Mouse (Mus musculus): ENCODE data around the gene Tnnt1. TPM values are rescaled to one million over a fixed set of nuclear protein-coding genes. Genes with fewer than 3 reads are reported as not detected.
"Not testable (repeated sequence)": the region's sequence is repeated elsewhere in the genome, so short reads cannot be mapped to it uniquely, and the experiment has no call there.

Tnnt1 gene
- total RNA-seq (2021) = 100 to 1,000 TPM; 656 to 752 TPM
- long read RNA-seq, experiment 1, partial matches to known transcripts = 101 of 111 reads
- long read RNA-seq, experiment 1, other reads (novel, unspliced or antisense) = 10 of 111 reads
- long read RNA-seq, experiment 2, partial matches to known transcripts = 188 of 211 reads
- long read RNA-seq, experiment 2, other reads (novel, unspliced or antisense) = 23 of 211 reads

DNA sequence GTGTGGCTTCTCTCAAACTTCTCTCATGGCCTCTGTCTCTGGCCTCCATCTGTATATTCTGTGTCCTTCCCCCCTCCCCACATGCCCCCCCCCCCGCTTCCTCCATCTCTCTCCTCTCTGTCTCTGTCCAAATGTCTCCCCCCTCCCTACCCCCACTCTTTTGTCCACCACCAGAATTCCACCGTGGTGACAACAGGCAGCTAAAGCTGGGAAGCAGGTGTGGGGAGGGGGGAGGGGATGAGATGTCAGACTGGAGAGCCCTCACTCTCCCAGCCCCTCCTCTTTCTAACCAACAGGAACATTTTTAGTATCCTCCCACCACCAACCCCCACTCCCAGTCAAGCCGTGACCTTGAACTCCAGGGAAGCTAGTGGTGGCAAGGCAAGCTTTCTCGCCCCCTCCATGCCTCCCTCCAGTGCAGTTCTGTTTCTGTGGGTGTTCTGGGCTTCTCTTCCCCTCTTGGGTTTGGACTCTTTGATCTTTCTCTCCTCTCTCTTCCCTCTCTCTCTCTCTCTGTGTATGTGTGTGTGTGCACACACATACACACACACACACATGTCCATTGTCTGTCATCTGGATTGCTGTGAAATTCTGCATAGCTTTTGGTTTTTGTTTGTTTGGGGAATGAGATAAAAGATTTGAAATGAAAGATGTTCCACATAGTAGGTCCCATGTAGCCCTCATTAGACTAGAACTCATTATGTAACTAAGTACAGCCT, at the start of gene Tnnt1:
Gene Tnnt1 (minus strand): TSS at position 51 of the 719 bp plus-strand sequence.
- no peak for DNase-seq (ENCODE audit: low spot score)

DNA sequence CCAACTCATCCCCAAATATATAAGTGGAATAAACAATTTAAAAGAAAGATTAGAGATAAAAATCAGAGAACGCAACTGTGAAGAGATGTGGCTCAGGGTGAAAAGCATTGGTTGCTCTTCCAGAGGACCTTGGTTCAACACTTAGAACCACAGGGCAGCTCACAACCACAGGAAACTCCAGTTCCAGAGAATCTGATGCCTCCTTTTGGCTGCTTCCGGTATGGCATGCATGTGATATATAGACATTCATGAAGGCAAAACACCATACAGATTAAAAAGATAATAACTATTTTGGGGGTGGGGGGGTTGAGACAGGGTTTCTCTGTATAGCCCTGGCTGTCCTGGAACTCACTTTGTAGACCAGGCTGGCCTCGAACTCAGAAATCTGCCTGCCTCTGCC, 46.5 kb upstream of the Tnnt1 start:
- no peak for DNase-seq (ENCODE audit: low spot score)

DNA sequence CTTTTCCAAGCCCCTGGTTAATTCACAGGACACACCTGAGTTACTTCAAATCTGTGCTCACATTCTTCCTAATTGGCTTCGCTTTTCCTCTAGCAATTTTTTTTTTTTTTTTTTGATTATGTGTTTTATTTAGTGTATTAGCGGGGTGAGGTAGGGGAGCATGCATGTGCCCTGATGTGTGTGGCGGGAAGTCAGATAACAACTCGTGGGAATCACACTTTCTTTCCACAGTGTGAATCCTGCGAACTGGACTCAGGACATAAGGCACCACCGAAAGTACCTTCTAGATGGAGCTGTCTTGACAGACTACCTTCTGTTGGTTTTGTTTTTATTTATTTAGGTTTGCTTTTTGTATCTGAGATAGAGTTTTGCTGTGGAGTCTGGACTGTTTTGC, 41.0 kb upstream of the Tnnt1 start:
- no peak for DNase-seq (ENCODE audit: low spot score)

DNA sequence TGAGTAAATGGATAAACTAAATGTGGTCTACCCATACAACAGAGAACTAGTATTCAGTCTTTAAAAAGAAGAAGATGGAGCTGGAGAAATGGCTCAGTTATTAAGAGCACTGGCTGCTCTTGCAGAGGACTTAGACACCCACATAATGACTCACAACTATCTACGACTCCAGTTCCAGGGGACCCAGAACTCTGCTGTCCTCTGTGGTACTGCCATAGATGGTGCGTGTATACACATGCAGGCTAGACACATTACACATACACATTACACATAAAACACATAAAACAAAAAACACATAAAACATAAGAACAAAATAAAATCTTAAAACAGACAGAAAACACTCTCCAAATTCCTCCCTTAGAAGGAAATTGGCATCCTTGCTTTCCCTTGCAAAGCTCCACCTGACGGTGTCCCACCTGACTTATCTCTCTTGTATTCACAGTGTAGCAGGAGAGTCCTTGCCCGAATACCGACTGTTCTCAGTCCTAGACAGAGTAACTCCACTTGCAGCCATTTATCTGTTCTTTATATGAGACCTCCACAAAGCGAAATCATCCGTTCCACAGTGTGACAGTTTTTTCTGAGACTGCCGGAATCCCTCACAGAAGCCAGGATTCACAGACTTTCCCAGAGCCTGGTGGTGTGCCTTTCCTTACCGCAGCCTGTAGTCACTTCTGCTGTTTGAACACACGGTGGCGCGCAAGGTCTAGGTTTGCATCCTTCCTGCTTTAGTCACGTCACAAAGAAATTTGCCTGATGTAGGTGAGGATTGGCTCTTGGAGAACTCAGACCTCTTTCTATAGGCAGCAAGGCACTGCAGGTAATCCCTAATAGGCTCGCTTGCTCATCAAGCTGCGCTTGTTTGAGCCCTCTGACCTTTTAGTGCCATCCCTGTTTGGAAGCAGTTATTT, 40.3 kb upstream of the Tnnt1 start:
- DNase-seq (ENCODE audit: low spot score) = peak; percentile 74

DNA sequence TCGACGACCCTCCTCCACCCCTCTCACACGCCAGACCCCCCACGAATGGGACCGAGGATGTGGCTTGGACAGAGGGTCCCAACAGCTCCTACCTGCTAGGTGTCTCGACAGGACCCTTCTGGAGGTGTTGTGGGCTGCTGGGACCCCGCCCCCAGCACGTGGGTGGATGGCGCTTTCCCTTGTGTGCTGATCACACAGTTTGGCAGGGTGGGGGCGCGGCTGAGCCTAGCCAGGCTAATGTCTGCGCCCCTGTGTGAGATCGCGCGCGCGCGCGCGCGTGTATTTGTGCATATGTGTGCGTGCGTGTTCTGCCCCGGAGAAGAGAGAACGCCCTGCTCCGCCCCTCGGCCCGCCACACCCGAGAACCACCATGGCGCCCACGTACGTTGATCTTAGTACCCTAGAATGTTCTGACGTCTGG, 31.0 kb upstream of the Tnnt1 start, which contains the start of gene Syt5:
Gene Syt5 (minus strand): TSS at position 321 of the 421 bp plus-strand sequence.
- no peak for DNase-seq (ENCODE audit: low spot score)

DNA sequence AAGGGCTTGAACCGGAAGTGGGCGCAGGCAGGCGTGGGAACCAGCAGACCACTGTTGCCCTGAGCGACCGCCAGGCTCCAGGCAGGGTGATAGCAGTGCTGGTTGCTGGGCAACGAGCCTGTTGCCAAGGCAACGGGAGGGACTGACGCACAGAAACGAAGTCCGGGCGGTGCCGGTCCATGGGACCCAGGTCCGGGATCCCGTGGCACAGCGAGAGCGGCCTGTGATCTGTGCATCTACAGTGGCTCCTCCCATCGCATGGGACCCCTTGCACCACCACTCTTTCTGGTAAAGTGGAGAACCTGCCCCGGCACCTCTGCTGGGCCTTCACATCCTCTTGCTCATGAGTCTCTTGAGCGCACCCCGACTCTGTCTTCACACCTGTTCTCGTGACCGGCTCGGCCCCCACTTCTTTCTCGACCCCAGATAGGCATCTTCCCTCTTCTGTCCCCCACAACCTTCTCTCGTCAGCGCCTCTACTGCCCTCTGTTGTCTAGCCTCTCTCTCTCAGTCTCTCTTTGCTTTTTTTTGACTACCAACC, 30.5 kb upstream of the Tnnt1 start:
- no peak for DNase-seq (ENCODE audit: low spot score)

DNA sequence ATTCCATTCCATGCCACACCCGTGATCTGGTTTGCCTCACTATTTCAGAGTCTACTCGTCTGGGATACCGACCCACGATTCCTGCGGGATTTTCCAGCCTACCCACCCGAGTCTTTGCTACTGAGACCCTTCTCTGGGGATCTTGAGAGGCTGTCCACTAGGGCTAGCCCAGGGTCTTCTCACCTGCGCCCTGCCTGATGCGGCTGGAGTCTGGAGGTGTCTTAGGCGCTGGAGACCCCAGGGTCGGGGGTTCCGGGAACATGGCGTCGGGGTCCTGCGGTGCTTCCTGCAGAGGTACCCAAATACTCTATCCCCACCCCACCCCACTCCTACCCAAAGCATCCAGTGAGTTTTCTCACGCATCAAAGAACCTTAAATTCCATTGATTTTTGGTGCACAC, 29.9 kb upstream of the Tnnt1 start:
- no peak for DNase-seq (ENCODE audit: low spot score)

DNA sequence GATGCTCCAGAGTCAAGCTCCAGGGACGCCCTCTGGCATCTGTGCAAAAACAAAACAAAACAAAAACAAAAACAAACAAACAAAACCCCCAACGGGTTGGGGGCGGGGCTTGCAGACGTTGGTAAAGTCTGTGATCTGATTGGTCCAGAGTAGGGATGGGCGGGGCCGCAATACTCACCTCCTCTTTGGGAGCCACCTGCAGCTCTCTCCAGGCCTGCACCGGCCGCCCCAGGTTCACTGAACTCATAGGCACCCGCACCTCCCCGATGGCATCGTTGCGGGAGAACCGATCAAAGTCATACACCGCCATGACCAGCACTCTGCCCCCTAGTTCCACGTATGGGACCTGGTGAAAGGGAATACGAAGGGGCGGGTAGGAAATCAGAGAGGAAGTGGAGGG, 25.8 kb upstream of the Tnnt1 start:
- no peak for DNase-seq (ENCODE audit: low spot score)

DNA sequence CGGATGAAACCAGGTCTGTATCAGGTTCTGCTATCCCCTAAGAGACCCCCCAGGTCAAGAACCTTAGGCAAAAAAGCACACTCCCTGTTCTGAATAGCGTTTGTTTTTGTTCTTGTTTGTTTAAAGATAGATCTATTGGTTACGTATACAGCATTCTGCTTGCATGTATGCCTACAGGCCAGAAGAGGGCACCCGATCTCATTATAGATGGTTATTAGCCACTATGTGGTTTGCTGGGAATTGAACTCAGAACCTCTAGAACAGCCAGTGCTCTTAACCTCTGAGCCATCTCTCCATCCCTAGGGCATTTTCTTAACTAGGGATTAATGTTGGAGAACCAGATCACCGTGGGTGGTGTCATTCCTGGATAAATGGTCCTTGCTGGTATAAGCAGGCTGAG, 25.2 kb upstream of the Tnnt1 start:
- no peak for DNase-seq (ENCODE audit: low spot score)

DNA sequence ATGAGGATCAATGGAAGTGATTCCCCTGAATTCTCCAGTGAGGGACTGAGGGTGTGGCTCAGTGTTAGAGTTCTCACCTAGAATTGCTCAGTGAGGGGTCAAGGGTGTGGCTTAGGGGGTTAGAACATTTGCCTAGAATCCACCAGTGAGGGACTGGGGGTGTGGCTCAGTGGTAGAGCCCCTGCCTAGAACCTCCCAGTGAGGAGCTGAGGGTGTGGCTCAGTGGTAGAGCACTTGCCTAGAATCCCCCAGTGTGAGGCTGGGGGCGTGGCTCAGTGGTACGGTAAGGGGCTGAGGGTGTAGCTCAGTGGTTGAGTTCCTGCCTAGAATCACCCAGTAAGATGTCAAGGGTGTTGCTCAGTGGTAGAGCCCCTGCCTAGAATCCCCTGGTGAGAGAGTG, 22.8 kb upstream of the Tnnt1 start:
- no peak for DNase-seq (ENCODE audit: low spot score)

DNA sequence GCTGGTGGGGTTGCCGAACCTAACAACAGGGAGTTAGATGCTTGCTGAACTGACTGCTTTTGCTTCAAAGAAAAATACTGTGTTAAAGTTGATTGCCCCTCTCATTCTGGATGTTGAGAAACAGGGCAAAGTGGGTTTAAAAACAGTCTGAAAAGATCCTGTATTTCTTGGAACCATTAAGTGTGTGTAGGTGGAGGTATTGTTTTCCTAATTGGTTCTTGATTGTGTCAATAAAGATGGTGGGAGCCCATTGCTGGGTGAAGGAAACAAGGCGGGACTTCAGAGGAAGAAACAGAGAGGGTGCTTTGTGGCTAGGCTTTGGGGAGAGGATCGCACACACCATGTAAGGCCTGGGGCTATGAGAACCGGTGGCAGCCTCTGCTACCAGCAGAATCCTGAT, 21.0 kb upstream of the Tnnt1 start:
- DNase-seq (ENCODE audit: low spot score) = no peak

DNA sequence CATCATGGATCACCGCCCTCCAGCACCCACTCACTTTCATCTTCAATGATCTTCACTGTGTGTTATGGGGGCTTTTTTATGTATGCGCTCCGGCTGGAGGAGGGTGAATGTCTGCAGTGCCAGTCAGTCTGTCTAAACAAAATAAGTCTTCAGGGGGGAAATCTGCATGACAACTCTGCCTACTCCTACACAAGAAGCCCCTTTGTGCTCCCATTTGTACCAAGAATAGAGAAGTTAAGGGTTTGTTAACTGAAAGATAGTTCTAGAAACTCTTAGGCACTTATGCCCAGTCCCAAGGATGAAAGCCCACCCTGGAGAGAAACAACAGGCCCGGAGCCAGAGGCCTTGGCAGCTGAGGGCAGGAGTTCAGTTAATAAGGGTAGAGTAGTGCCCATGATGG, 20.2 kb upstream of the Tnnt1 start:
- no peak for DNase-seq (ENCODE audit: low spot score)

DNA sequence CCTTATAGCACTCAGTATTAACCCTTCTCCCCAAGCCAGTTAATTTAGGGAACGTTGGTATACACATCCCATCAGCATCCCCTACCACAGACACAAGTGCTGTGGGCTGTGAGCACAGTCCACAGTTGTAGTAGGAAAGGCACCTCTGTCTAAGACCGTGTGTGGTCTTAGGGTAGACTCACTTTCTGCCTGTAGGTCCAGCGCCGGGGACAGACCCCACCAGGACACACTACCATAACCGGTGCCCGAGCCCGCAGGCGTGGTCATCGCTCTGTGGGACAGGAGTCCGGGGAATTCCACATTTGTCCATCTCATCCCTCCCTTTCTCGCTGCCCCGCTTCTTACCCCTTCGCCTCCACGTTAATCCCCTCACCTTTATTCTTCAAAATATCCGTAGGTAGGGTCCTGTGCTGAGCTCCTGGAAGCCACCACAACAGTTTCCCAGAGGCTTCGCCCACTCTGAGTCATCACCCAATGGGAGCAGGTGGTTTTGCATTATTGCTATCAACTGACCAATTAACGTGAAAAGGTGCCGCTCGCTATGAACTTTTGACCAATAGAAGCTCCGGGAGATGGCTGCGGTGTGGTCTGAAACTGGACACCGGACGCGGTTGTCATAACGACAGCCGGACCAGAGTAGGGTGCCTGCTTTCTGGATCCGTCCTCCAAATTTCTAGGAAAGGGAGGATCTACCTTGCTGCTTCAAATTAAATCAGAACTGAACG, 16.0 kb upstream of the Tnnt1 start, which contains the start of gene Dnaaf3:
Gene Dnaaf3 (minus strand): TSS at position 449 of the 725 bp plus-strand sequence.
- peak; percentile 56 for DNase-seq (ENCODE audit: low spot score)

DNA sequence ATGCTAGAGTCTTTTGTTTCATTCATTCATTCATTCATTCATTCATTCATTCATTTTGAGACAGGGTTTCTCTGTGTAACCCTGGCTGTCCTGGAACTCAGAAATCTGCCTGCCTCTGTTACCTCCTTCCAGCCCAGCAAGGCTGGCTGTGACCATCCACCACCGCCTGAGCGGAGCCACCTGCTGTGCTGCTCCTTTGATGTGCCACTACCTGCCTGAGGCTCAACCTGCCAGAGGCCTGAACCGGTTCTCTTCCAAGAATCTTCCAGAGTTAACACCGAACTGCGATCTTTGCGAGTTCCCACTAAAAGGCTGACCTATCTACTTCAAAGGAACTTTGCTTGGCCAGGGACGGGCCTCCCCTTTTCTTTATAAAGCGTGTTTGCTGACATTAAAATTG, 14.0 kb upstream of the Tnnt1 start:
- not testable (repeated sequence) for DNase-seq (ENCODE audit: low spot score)

DNA sequence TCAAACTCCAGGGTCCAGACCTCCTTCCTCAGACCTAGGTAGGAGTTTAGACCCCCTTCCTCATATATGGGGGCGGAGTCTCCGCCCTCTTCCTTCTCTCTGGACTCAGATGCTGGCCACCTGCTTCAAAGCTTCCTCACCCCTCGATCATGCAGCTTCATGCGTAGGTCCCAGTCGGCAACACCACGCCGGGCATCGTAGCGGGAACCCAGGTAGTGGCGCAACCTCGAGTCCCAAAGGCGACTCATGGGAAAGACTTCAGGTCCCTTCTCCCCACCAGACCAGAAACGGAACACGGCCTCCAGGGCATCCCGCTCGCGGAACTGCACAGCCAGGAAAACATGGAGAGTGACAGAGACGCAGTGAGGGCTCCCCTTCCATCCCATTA, 11.1 kb upstream of the Tnnt1 start:
- DNase-seq (ENCODE audit: low spot score) = no peak

DNA sequence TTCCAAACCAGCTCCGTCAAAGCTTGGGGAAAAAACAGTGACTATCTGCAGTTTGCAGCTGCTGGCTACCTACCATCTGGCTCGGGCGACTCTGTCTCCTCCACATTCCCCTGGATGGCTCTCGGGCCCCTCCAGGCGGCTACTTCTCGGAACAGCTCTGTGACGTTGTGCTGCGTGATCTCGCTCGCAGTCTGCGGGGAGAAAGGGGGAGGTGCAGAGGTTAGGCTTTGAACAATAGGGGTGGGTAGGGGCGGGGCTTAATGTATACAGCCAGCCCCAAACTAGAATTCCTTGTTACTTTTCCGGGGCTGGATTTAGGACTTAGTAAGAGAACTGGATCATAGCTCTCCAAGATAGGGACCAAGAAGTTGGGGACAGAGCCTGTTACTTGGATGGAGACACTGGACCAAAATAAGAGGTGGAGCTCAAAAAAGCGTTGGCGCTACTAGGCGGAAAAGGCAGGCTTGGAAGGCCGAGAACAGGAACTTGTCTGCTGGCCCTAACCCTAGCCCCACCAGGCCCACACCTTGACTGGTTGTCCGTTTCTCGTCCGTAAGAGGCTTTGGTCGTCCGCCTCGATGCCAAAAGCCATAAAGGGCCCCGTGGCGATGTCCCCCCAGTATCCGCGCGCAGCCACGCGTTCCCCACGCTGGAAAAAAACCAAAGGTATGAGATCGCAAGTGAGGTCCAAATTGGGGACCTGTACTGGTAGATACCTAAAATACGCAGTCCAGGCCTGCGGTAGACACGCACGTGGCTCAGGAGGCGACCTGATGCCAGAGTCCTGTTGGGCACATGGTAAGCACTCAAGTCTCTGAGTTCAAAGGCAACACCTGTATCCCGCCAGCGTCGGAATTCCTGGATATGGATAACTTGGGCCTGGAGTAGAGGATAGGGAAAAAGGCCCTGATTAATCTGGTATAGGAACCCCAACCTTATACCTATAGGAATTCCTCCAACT, 10.4 kb upstream of the Tnnt1 start:
- peak; percentile 64 for DNase-seq (ENCODE audit: low spot score)

DNA sequence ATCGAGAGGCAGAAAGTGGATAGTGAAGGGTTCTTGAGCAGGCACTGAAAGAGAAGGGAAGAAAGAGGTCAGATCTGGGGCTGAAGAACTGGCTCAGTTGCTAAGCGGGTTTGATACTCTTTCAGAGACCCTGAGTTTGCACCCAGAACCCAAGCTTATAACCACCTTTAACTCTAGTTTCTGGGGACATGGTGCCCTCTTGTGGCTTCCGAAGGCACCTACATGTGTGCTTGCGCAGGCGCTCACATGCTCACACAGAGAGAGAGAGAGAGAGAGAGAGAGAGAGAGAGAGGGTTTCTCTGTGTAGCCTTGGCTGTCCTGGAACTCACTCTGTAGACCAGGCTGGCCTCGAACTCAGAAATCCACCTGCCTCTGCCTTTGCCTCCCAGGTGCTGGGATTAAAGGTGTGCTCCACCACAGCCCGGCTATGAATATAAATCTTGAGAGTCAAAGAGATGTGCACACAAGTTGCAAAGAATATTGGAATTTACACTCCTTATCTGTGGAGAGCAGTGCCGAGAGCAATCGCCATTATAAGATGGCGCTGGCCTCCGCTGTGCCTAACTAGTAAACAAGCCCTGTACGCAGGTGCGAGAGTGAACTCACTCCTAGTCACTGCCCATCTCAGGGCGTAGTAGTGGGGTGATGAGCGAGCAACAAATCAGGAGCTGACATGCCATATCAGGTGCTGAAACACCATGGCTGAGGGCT, 8.2 kb upstream of the Tnnt1 start, which contains the start of gene Tnni3:
Gene Tnni3 (minus strand): TSS at position 18 of the 711 bp plus-strand sequence.
- peak; percentile 36 for DNase-seq (ENCODE audit: low spot score)

DNA sequence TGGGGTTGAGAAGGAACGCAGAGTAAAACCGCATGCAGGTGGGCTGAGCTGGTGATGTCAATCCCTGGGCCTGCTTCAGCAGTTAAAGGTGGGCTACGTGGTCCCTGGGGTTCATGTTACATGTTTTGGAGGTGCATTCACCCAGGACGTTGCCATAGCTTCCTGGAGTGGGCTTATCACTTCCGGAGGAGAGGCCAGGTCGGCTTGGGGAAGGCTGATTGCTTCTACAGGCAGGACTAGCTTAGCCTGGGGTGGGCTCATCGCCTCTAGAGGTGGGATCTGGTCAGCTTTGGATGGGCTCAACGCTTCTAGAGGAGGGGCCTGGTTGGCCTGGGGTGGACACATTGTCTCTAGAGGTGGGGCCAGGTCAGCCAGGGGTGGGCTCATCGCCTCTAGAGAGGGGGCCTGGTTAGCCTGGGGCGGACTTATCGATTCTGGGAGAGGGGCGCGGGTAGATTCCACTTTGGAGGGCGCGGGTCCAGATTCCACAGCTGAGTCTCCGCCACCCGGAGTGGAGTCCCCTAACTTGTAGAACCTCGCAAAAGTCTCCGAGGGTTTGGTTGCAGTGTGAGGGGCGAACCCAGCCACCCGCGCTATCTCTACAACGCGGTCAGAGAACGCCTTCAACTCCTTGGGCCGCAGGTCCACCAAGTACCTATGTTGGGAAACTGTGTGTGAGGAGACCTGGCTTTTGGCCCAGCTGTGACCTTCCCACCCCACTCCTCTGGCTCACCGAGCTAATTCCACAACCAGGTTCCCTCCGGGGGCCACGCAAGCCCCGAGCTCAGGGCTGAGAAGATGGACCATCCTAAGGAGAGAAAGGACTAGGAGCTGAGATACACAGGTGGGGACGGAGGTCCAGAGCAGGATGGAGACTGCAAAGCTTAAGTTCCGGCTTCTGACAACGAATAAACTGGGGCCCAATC, 7.3 kb upstream of the Tnnt1 start:
- DNase-seq (ENCODE audit: low spot score) = no peak
